Mouse (Mus musculus): Measurements from ENCODE around the gene Rchy1. TPM values are rescaled to one million over a fixed set of nuclear protein-coding genes. Genes with fewer than 3 reads are reported as not detected.

Gene Rchy1
- polyA plus RNA-seq, 1 experiment: 22.6 TPM

- H3K79me3 ChIP-seq (ENCODE audit: low read depth): no peaks in the 10 kb centered on the region
- no peaks in the 10 kb centered on the region for H3K79me2 ChIP-seq (ENCODE audit: control insufficient read depth, insufficient read depth)
- no peak for TF ChIP-seq MYOD1 (IDR thresholded peaks at IDR 0.05; ENCODE audit: control insufficient read depth, insufficient read length, low read depth)
- no peak for TF ChIP-seq FOSL1 (IDR thresholded peaks at IDR 0.05; ENCODE audit: insufficient read depth, low read length, poor library complexity, severe bottlenecking)
- TF ChIP-seq CEBPB (IDR thresholded peaks at IDR 0.05; ENCODE audit: low read depth): no peak
- TF ChIP-seq MYOG (IDR thresholded peaks at IDR 0.05; ENCODE audit: control insufficient read depth, extremely low read depth, insufficient read length): no peak
- TF ChIP-seq CTCF (IDR thresholded peaks at IDR 0.05; ENCODE audit: control insufficient read depth, insufficient read depth, insufficient read length): no peak
- no peak for TF ChIP-seq USF1 (IDR thresholded peaks at IDR 0.05; ENCODE audit: low read depth)
- TF ChIP-seq MAX (IDR thresholded peaks at IDR 0.05): no peak
- no peak overlapping the region for H3ac ChIP-seq (ENCODE audit: control insufficient read depth, insufficient read length, low read depth)
- no peaks in the 10 kb centered on the region for H3K27me3 ChIP-seq (ENCODE audit: control insufficient read depth, insufficient read depth, insufficient read length)
- H3K4me3 ChIP-seq (ENCODE audit: insufficient read depth, poor library complexity, severe bottlenecking): no peak overlapping the region
- H3K36me3 ChIP-seq (ENCODE audit: control insufficient read depth, insufficient read depth): no peaks in the 10 kb centered on the region
Observed at GRCm38 (mm10) chr5:91975758-91976157, 12.9 kb upstream of the Rchy1 start.

GRCm38 (mm10) chr5:91974002-91974401 lies 11.1 kb upstream of the Rchy1 start:
- Histone ChIP-seq H3K79me3 (ENCODE audit: low read depth) (no peaks in the 10 kb centered on the region), H3K79me2 (ENCODE audit: control insufficient read depth, insufficient read depth) (no peaks in the 10 kb centered on the region), H3K4me3 (ENCODE audit: insufficient read depth, poor library complexity, severe bottlenecking) (no peak overlapping the region), H3ac (ENCODE audit: control insufficient read depth, insufficient read length, low read depth) (no peak overlapping the region), H3K27me3 (ENCODE audit: control insufficient read depth, insufficient read depth, insufficient read length) (no peaks in the 10 kb centered on the region), H3K36me3 (ENCODE audit: control insufficient read depth, insufficient read depth) (no peaks in the 10 kb centered on the region)
- TF ChIP-seq CEBPB (IDR thresholded peaks at IDR 0.05; ENCODE audit: low read depth): no peak
- TF ChIP-seq MYOG (IDR thresholded peaks at IDR 0.05; ENCODE audit: control insufficient read depth, extremely low read depth, insufficient read length): no peak
- no peak for TF ChIP-seq CTCF (IDR thresholded peaks at IDR 0.05; ENCODE audit: control insufficient read depth, insufficient read depth, insufficient read length)
- TF ChIP-seq MAX (IDR thresholded peaks at IDR 0.05): no peak
- TF ChIP-seq MYOD1 (IDR thresholded peaks at IDR 0.05; ENCODE audit: control insufficient read depth, insufficient read length, low read depth): no peak
- no peak for TF ChIP-seq USF1 (IDR thresholded peaks at IDR 0.05; ENCODE audit: low read depth)
- TF ChIP-seq FOSL1 (IDR thresholded peaks at IDR 0.05; ENCODE audit: insufficient read depth, low read length, poor library complexity, severe bottlenecking): no peak

GRCm38 (mm10) chr5:91972046-91972445 lies 9.2 kb upstream of the Rchy1 start:
- Histone ChIP-seq H3K36me3 (ENCODE audit: control insufficient read depth, insufficient read depth) (no peaks in the 10 kb centered on the region), H3K79me3 (ENCODE audit: low read depth) (no peaks in the 10 kb centered on the region), H3ac (ENCODE audit: control insufficient read depth, insufficient read length, low read depth) (no peak overlapping the region), H3K27me3 (ENCODE audit: control insufficient read depth, insufficient read depth, insufficient read length) (no peaks in the 10 kb centered on the region), H3K4me3 (ENCODE audit: insufficient read depth, poor library complexity, severe bottlenecking) (no peak overlapping the region), H3K79me2 (ENCODE audit: control insufficient read depth, insufficient read depth) (no peaks in the 10 kb centered on the region)
- no peak for TF ChIP-seq MAX (IDR thresholded peaks at IDR 0.05)
- TF ChIP-seq USF1 (IDR thresholded peaks at IDR 0.05; ENCODE audit: low read depth): no peak
- no peak for TF ChIP-seq FOSL1 (IDR thresholded peaks at IDR 0.05; ENCODE audit: insufficient read depth, low read length, poor library complexity, severe bottlenecking)
- TF ChIP-seq MYOG (IDR thresholded peaks at IDR 0.05; ENCODE audit: control insufficient read depth, extremely low read depth, insufficient read length): no peak
- no peak for TF ChIP-seq MYOD1 (IDR thresholded peaks at IDR 0.05; ENCODE audit: control insufficient read depth, insufficient read length, low read depth)
- TF ChIP-seq CTCF (IDR thresholded peaks at IDR 0.05; ENCODE audit: control insufficient read depth, insufficient read depth, insufficient read length): no peak
- TF ChIP-seq CEBPB (IDR thresholded peaks at IDR 0.05; ENCODE audit: low read depth): no peak

GRCm38 (mm10) chr5:91962259-91962638 lies 619 bp downstream of the Rchy1 start:
- H3K27me3 ChIP-seq (ENCODE audit: control insufficient read depth, insufficient read depth, insufficient read length): no peaks in the 10 kb centered on the region
- peak overlapping the region; percentile 61 for H3K4me3 ChIP-seq (ENCODE audit: insufficient read depth, poor library complexity, severe bottlenecking)
- TF ChIP-seq USF1 (IDR thresholded peaks at IDR 0.05; ENCODE audit: low read depth) (no peak), MAX (IDR thresholded peaks at IDR 0.05) (no peak), CEBPB (IDR thresholded peaks at IDR 0.05; ENCODE audit: low read depth) (no peak), FOSL1 (IDR thresholded peaks at IDR 0.05; ENCODE audit: insufficient read depth, low read length, poor library complexity, severe bottlenecking) (no peak), MYOD1 (IDR thresholded peaks at IDR 0.05; ENCODE audit: control insufficient read depth, insufficient read length, low read depth) (no peak), MYOG (IDR thresholded peaks at IDR 0.05; ENCODE audit: control insufficient read depth, extremely low read depth, insufficient read length) (no peak), CTCF (IDR thresholded peaks at IDR 0.05; ENCODE audit: control insufficient read depth, insufficient read depth, insufficient read length) (no peak)
- H3K79me3 ChIP-seq (ENCODE audit: low read depth): peaks cover 30% of the 10 kb centered on the region
- peak overlapping the region; percentile 80 for H3ac ChIP-seq (ENCODE audit: control insufficient read depth, insufficient read length, low read depth)
- H3K79me2 ChIP-seq (ENCODE audit: control insufficient read depth, insufficient read depth): peaks cover 50% of the 10 kb centered on the region
- H3K36me3 ChIP-seq (ENCODE audit: control insufficient read depth, insufficient read depth): peaks cover 16% of the 10 kb centered on the region

- peaks cover 24% of the 10 kb centered on the region for H3K36me3 ChIP-seq (ENCODE audit: control insufficient read depth, insufficient read depth)
- H3ac ChIP-seq (ENCODE audit: control insufficient read depth, insufficient read length, low read depth): no peak overlapping the region
- H3K4me3 ChIP-seq (ENCODE audit: insufficient read depth, poor library complexity, severe bottlenecking): peak overlapping the region; percentile 61
- H3K27me3 ChIP-seq (ENCODE audit: control insufficient read depth, insufficient read depth, insufficient read length): no peaks in the 10 kb centered on the region
- TF ChIP-seq CEBPB (IDR thresholded peaks at IDR 0.05; ENCODE audit: low read depth) (no peak), CTCF (IDR thresholded peaks at IDR 0.05; ENCODE audit: control insufficient read depth, insufficient read depth, insufficient read length) (no peak), MAX (IDR thresholded peaks at IDR 0.05) (no peak), MYOG (IDR thresholded peaks at IDR 0.05; ENCODE audit: control insufficient read depth, extremely low read depth, insufficient read length) (no peak), MYOD1 (IDR thresholded peaks at IDR 0.05; ENCODE audit: control insufficient read depth, insufficient read length, low read depth) (no peak), FOSL1 (IDR thresholded peaks at IDR 0.05; ENCODE audit: insufficient read depth, low read length, poor library complexity, severe bottlenecking) (no peak), USF1 (IDR thresholded peaks at IDR 0.05; ENCODE audit: low read depth) (no peak)
- peaks cover 55% of the 10 kb centered on the region for H3K79me2 ChIP-seq (ENCODE audit: control insufficient read depth, insufficient read depth)
- peaks cover 30% of the 10 kb centered on the region for H3K79me3 ChIP-seq (ENCODE audit: low read depth)
Observed at GRCm38 (mm10) chr5:91961370-91961769, 1.5 kb downstream of the Rchy1 start.

Data from C2C12 (cell line).